Mouse (Mus musculus): Measurements from ENCODE around the gene Olfr1102.

DNA sequence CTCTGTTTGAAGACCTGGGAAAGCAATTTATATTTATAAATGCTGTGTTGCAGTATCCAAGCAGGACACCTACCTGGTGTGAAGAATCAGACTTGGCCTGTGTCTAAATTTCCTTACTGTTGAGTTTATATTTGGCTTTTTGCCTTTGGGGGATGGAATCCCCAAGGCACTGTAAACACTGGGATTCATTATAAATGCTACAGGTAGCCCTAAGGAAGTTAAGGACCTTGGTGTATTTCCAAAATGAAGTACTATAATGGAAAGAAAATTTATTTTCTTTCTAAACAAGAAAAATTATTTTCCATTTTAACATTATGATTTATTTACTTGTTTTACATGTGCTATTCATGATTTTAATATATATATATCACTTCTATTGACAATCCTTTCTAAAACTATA, 38.2 kb downstream of the Olfr1102 start, which contains the start of gene Olfr1105:
- TF ChIP-seq GATA1 (IDR thresholded peaks at IDR 0.05; ENCODE audit: low read length) (no peak), TAL1 (IDR thresholded peaks at IDR 0.05; ENCODE audit: low read length) (no peak)
